Mouse (Mus musculus) heart, postnatal 25 days (tissue): ENCODE measurements around the gene Fam227a. TPM values are rescaled to one million over a fixed set of nuclear protein-coding genes. Genes with fewer than 3 reads are reported as not detected.

Experiments
- DNase-seq: peaks from one replicate; pipeline ENCODE4 v3.0.0; 2022; ENCODE audit warnings: low spot score
- intact Hi-C: fragments of 180-260 bp; cut with DNase I; formaldehyde crosslinking; loops from one replicate; pipeline ENCODE4 v1.15.1; 2025
- microRNA-seq: library from miRNA; unstranded; fragments of <30 nt; microRNA quantifications from one replicate; pipeline ENCODE4 v1.2.0, GENCODE M21; 2022
- total RNA-seq, 2 experiments: library from RNA; stranded (reverse); gene quantifications; 2 replicates each; pipeline ENCODE4 v1.2.3; 2021

Fam227a gene
- total RNA-seq, 2 experiments from 2014 or later = 0.84 to 1.3 TPM

DNA sequence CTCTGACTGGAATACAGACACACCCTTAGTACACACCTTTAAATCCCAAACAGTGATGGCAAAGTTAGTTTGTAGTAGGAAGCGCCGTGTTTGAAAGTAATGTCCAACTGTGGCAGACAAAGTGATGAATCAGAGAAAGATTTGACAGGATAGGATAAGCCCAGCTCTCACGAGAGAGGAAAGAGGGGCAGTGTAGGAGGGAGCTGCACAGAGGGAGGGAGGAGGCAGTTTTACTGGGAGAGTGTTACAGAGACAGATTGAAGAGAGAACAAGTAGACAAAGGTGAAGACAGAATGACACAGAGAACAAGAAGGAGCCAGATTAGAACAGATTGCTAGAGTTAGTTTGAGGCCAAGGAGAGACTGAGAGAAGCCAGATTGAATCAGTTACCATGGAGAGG, 99.1 kb downstream of the Fam227a start:
- DNase-seq = no peak
- intact Hi-C loops = no loop called here

Small RNA genes within 50 kb of the gene (microRNA-seq; reads per million reads assigned to microRNA genes)
- gene Gm27903 = not detected

Other genes starting within 250 kb of the Fam227a start
- 10 to 100 TPM; 48.4 to 54.0 TPM for gene Csnk1e, start 203.4 kb downstream of the Fam227a start, total RNA-seq
- gene Kcnj4, start 153.7 kb downstream of the Fam227a start, total RNA-seq = not detected
- 1 to 10 TPM; 7.6 to 8.2 TPM for gene Kdelr3, start 142.5 kb downstream of the Fam227a start, total RNA-seq
- gene Ddx17, start 112.2 kb downstream of the Fam227a start, total RNA-seq = 100 to 1,000 TPM in 1 of 2 experiments, 10 to 100 TPM in 1; 96.7 to 105 TPM
- under 1 TPM in 1 of 2 experiments, not detected in 1; 0.10 TPM for gene Dmc1, start 53.8 kb downstream of the Fam227a start, total RNA-seq
- gene Cby1, start 243 bp upstream of the Fam227a start, total RNA-seq = 10 to 100 TPM; 22.9 to 25.9 TPM
- gene Tomm22, start 11.9 kb upstream of the Fam227a start, total RNA-seq = 100 to 1,000 TPM; 120 to 122 TPM
- 10 to 100 TPM; 23.6 to 26.4 TPM for gene Josd1, start 29.0 kb upstream of the Fam227a start, total RNA-seq
- gene Gtpbp1, start 31.9 kb upstream of the Fam227a start, total RNA-seq = 10 to 100 TPM; 27.2 to 31.8 TPM
- 10 to 100 TPM; 79.3 to 80.7 TPM for gene Sun2, start 83.6 kb upstream of the Fam227a start, total RNA-seq
- gene Dnal4, start 118.9 kb upstream of the Fam227a start, total RNA-seq = 10 to 100 TPM; 20.5 to 22.9 TPM
- gene Nptxr, start 145.8 kb upstream of the Fam227a start, total RNA-seq = 1 to 10 TPM; 1.5 to 1.8 TPM
- gene Npcd, start 175.3 kb upstream of the Fam227a start, total RNA-seq = under 1 TPM in 1 of 2 experiments, not detected in 1; 0.26 TPM
- 10 to 100 TPM; 27.9 to 33.5 TPM for gene Cbx6, start 175.7 kb upstream of the Fam227a start, total RNA-seq
- gene Apobec3, start 232.7 kb upstream of the Fam227a start, total RNA-seq = 1 to 10 TPM; 6.3 to 6.4 TPM